9 mouse cellular contexts compared by ENCODE assay signal in the genomic region with DNA sequence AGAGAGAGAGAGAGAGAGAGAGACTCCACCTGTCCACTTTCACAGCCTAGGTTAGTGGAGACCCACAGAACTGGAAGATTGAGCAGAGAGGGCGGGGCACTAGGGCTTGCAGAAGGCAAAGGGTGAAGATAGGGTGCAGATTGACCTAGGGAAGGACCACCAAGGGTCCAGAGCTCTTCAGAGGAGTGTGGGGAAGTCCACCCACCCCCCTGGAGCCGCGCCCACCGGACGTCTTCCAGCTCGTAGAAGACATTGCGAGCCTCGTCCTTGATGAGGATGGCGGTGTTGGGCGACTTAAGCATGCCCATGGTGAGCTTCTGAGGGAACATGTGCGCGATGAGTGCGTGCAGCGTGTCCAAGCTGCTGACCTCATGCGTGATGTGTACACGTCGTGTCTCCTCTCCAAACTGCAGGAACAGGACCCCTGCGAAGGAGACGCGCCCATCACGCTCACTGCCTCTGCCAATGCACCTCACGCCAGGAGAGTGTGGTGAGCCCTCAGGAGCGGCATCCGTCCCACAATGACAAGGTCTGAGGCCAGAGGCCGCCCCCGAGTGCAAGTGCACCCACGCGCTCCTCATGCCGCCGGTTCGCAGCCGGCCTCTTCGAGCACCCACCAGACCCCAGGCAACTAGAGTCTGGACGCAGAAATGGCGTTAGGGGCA. TPM values are rescaled to one million over a fixed set of nuclear protein-coding genes. Genes with fewer than 3 reads are reported as not detected.
DNase-seq lines count a peak whose midpoint lies in the region; ATAC-seq and TF ChIP-seq lines count a peak whose summit lies in the region.
"Had no signal": no experiment of that assay in that cellular context is flagged by ENCODE, and none has a peak within 500 bp of the region (broad histone marks: within the 10 kb centered on the region; RNA-seq: fewer than 3 reads in every experiment).

No protein-coding gene starts in this region.

- H3K9me3 ChIP-seq in heart, embryonic 11.5 days (replicated peaks; ENCODE audit: control insufficient read depth, low read length), result no peaks in the 10 kb centered on the region
- no peaks in the 10 kb centered on the region for H3K9me3 ChIP-seq in ES-Bruce4 (replicated peaks; ENCODE audit: control insufficient read depth, insufficient read depth, low read length, poor library complexity, severe bottlenecking)
- H3K9me3 ChIP-seq in forebrain, embryonic 11.5 days (ENCODE audit: control insufficient read depth, low read length), result no peaks in the 10 kb centered on the region
- no peaks in the 10 kb centered on the region for H3K9me3 ChIP-seq in limb, embryonic 14.5 days (ENCODE audit: control insufficient read depth, low read length)

- no peak overlapping the region for H3K9ac ChIP-seq in heart, embryonic 11.5 days (ENCODE audit: low read depth, low read length)
- H3K9ac ChIP-seq in ES-Bruce4 (ENCODE audit: low read depth, poor library complexity, severe bottlenecking), result no peak overlapping the region
- peak overlapping the region; percentile 53 for H3K9ac ChIP-seq in forebrain, embryonic 11.5 days (ENCODE audit: low read length)
- H3K9ac ChIP-seq in limb, embryonic 14.5 days (ENCODE audit: low read depth, low read length, severe bottlenecking), result no peak overlapping the region

- TF ChIP-seq POLR2A in ES-Bruce4 (IDR thresholded peaks at IDR 0.05; ENCODE audit: insufficient read depth, low read length), result no peak
- no peak for TF ChIP-seq POLR2A in limb, embryonic 14.5 days (IDR thresholded peaks at IDR 0.05; ENCODE audit: borderline replicate concordance, extremely low read depth, insufficient read depth, insufficient read length)

- H3K4me3 ChIP-seq in heart, embryonic 11.5 days (ENCODE audit: low read depth, low read length), result peak overlapping the region; percentile 51
- H3K4me3 ChIP-seq in ES-Bruce4 (ENCODE audit: low read depth, low read length), result peak overlapping the region; percentile 50
- H3K4me3 ChIP-seq in forebrain, embryonic 11.5 days (ENCODE audit: low read depth, low read length), result peak overlapping the region; percentile 36; the same call in 1 of the 2 replicates
- H3K4me3 ChIP-seq in limb, embryonic 14.5 days (replicated peaks; ENCODE audit: low read length), result peak overlapping the region; percentile 36

- 11% methylated on average over 35 of the region's 35 CpGs for WGBS in heart, embryonic 11.5 days (ENCODE audit: insufficient replicate concordance)
- 17% methylated on average over 35 of the region's 35 CpGs for WGBS in forebrain, embryonic 11.5 days
- WGBS in limb, embryonic 14.5 days, result 8% methylated on average over 32 of the region's 35 CpGs

- H3K4me1 ChIP-seq in heart, embryonic 11.5 days (ENCODE audit: control insufficient read depth, insufficient read depth, low read length), result peaks cover 34% of the 10 kb centered on the region
- H3K4me1 ChIP-seq in ES-Bruce4 (ENCODE audit: control insufficient read depth, insufficient read depth, low read length), result no peaks in the 10 kb centered on the region
- H3K4me1 ChIP-seq in forebrain, embryonic 11.5 days (replicated peaks; ENCODE audit: control insufficient read depth, insufficient read depth, low read length), result peaks cover 24% of the 10 kb centered on the region
- H3K4me1 ChIP-seq in limb, embryonic 14.5 days (ENCODE audit: control insufficient read depth, insufficient read depth, low read length), result peaks cover 23% of the 10 kb centered on the region

- no peak for TF ChIP-seq EP300 in ES-Bruce4 (IDR thresholded peaks at IDR 0.05; ENCODE audit: insufficient read depth, low read depth, low read length)

- DNase-seq in heart, adult 9 months (ENCODE audit: low spot score in 2 of 2), result no peak
- no peak for DNase-seq in forebrain, embryonic 11.5 days (ENCODE audit: low spot score)
- no peak for DNase-seq in limb, embryonic 14.5 days (ENCODE audit: low spot score)
- DNase-seq in gastrocnemius, adult 18-20 months (ENCODE audit: low spot score), result no peak
- DNase-seq in gastrocnemius, postnatal 14 days, result no peak
- no peak for DNase-seq in adipocyte (ENCODE audit: low spot score)
- DNase-seq: kidney, adult 8-10 months had no signal

- intact Hi-C loops in gastrocnemius, postnatal 14 days (cut with DNase I; ENCODE audit: low total_unique reads), result no loop called here

- no peaks in the 10 kb centered on the region for H3K36me3 ChIP-seq in heart, embryonic 11.5 days (ENCODE audit: control insufficient read depth, insufficient read depth, low read length)
- no peaks in the 10 kb centered on the region for H3K36me3 ChIP-seq in ES-Bruce4 (ENCODE audit: control insufficient read depth, insufficient read depth, low read length, poor library complexity, severe bottlenecking)
- no peaks in the 10 kb centered on the region for H3K36me3 ChIP-seq in forebrain, embryonic 11.5 days (ENCODE audit: control insufficient read depth, insufficient read depth, low read length)
- H3K36me3 ChIP-seq in limb, embryonic 14.5 days (ENCODE audit: control insufficient read depth, insufficient read depth, low read length), result no peaks in the 10 kb centered on the region

- ATAC-seq in heart, embryonic 11.5 days (replicated peaks; ENCODE audit: insufficient number of reproducible peaks, low FRiP score, low TSS enrichment), result no peak
- ATAC-seq in forebrain, embryonic 11.5 days (replicated peaks; ENCODE audit: low FRiP score), result no peak
- no peak for ATAC-seq in limb, embryonic 14.5 days (ENCODE audit: low FRiP score, low read depth)

- peak overlapping the region; percentile 83 for H3K4me2 ChIP-seq in heart, embryonic 11.5 days
- H3K4me2 ChIP-seq in forebrain, embryonic 11.5 days (ENCODE audit: low read depth, low read length, severe bottlenecking), result peak overlapping the region; percentile 65
- H3K4me2 ChIP-seq in limb, embryonic 14.5 days (replicated peaks; ENCODE audit: low read depth, low read length, severe bottlenecking), result peak overlapping the region; percentile 63; the same call in 1 of the 2 replicates

- H3K27me3 ChIP-seq in heart, embryonic 11.5 days (ENCODE audit: control insufficient read depth, insufficient read depth, low read length), result peaks cover 79% of the 10 kb centered on the region
- H3K27me3 ChIP-seq in ES-Bruce4 (ENCODE audit: control insufficient read depth, insufficient read depth, low read length, poor library complexity, severe bottlenecking), result peaks cover 8% of the 10 kb centered on the region; the same call in 1 of the 2 replicates
- peaks cover 61% of the 10 kb centered on the region for H3K27me3 ChIP-seq in forebrain, embryonic 11.5 days (ENCODE audit: control insufficient read depth, insufficient read depth, low read length)
- peaks cover 72% of the 10 kb centered on the region for H3K27me3 ChIP-seq in limb, embryonic 14.5 days (ENCODE audit: control insufficient read depth, insufficient read depth, low read length)

- no peak overlapping the region for H3K27ac ChIP-seq in heart, embryonic 11.5 days (ENCODE audit: low read depth, low read length)
- H3K27ac ChIP-seq in ES-Bruce4 (ENCODE audit: insufficient read depth, low read length), result no peak overlapping the region
- H3K27ac ChIP-seq in forebrain, embryonic 11.5 days (ENCODE audit: low read depth, low read length), result no peak overlapping the region
- no peak overlapping the region for H3K27ac ChIP-seq in limb, embryonic 14.5 days (replicated peaks; ENCODE audit: low read depth, low read length)

- no peak for TF ChIP-seq CTCF in ES-Bruce4 (IDR thresholded peaks at IDR 0.05; ENCODE audit: low read depth, low read length)

RNA-seq across cellular contexts. Expression of a gene that starts 36.1 kb away (rescaled TPM):
- 0.11 TPM in 1 of 2 replicates, not detected in the other for polyA plus RNA-seq in heart, embryonic 11.5 days (2014; fragmentation: Nextera tagmentation; extraction: Ambion mirVana)
- not detected in 2 replicates for polyA plus RNA-seq in ES-Bruce4 (2011; ENCODE audit: insufficient read depth, insufficient read length, low read depth, missing spikeins)
- polyA plus RNA-seq in forebrain, embryonic 11.5 days (2014; fragmentation: Nextera tagmentation; extraction: Ambion mirVana), result 0.17 TPM in 1 of 2 replicates, not detected in the other
- not detected in 2 replicates for polyA plus RNA-seq in limb, embryonic 14.5 days (2012; rRNA removed)
- 0.19 and 0.36 TPM in 2 replicates for polyA plus RNA-seq in limb, embryonic 14.5 days (2014; fragmentation: Nextera tagmentation; extraction: Ambion mirVana)
- not detected for total RNA-seq in gastrocnemius, adult 18-20 months (2021)
- total RNA-seq in gastrocnemius, postnatal 14 days (2021), result not detected

RNA-seq across cellular contexts. Expression of a gene that starts 39.8 kb away (rescaled TPM):
- polyA plus RNA-seq in heart, embryonic 11.5 days (2014; fragmentation: Nextera tagmentation; extraction: Ambion mirVana), result 0.06 and 0.23 TPM in 2 replicates
- polyA plus RNA-seq in ES-Bruce4 (2011; ENCODE audit: insufficient read depth, insufficient read length, low read depth, missing spikeins), result 7.7 and 8.3 TPM in 2 replicates
- 3.2 and 3.7 TPM in 2 replicates for polyA plus RNA-seq in forebrain, embryonic 11.5 days (2014; fragmentation: Nextera tagmentation; extraction: Ambion mirVana)
- polyA plus RNA-seq in limb, embryonic 14.5 days (2012; rRNA removed), result 4.0 and 5.1 TPM in 2 replicates
- 0.39 and 0.53 TPM in 2 replicates for polyA plus RNA-seq in limb, embryonic 14.5 days (2014; fragmentation: Nextera tagmentation; extraction: Ambion mirVana)
- total RNA-seq in gastrocnemius, adult 18-20 months (2021), result 1 to 10 TPM; 1.3 to 1.9 TPM
- total RNA-seq in gastrocnemius, postnatal 14 days (2021), result under 1 TPM; 0.51 to 0.64 TPM
